In the genomic region with DNA sequence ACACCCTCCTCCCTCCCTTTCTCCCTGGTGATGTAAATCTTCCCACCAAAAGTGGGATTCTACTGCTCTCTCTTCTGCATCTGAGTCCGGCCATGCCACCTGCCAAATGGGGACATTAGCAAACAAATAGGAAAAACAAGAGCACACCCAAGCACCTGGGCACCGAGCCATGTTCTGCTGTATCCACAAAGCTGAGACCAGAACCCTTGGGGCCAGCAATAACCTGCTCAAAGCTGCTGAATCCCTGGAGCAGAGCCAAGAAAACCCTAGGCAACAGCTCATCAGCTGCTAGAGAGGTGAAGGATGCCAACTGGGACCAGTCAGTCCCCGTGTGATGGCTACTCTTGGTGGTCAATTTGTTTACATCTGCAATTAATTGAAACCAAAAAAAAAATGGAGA, we compare ENCODE assay signal across 7 mouse cellular contexts.
A peak's percentile ranks its signal among the peaks of the same experiment; 100 is the strongest.
DNase-seq lines count a peak whose midpoint lies in the region; ATAC-seq lines count a peak whose summit lies in the region.

No protein-coding gene starts in this region.

- no peaks in the 10 kb centered on the region for H3K27me3 ChIP-seq in midbrain, embryonic 14.5 days (ENCODE audit: control insufficient read depth, insufficient read depth, low read length)
- H3K27me3 ChIP-seq in midbrain, embryonic 16.5 days (ENCODE audit: control insufficient read depth, insufficient read depth, low read depth, low read length), result no peaks in the 10 kb centered on the region
- H3K27me3 ChIP-seq in hindbrain, embryonic 10.5 days (ENCODE audit: insufficient read depth, poor library complexity, severe bottlenecking), result peaks cover 45% of the 10 kb centered on the region

- ATAC-seq in midbrain, embryonic 14.5 days (ENCODE audit: low FRiP score, low TSS enrichment), result peak; percentile 40; the same call in 1 of the 2 replicates
- no peak for ATAC-seq in midbrain, embryonic 16.5 days

- H3K4me2 ChIP-seq in midbrain, embryonic 14.5 days (ENCODE audit: low read length), result no peak overlapping the region
- no peak overlapping the region for H3K4me2 ChIP-seq in midbrain, embryonic 16.5 days (ENCODE audit: low read length)

- no peak overlapping the region for H3K4me3 ChIP-seq in midbrain, embryonic 14.5 days (replicated peaks; ENCODE audit: low read depth, low read length)
- no peak overlapping the region for H3K4me3 ChIP-seq in midbrain, embryonic 16.5 days (ENCODE audit: low read depth, low read length)
- H3K4me3 ChIP-seq in hindbrain, embryonic 10.5 days, result no peak overlapping the region

- peaks cover 2% of the 10 kb centered on the region; the same call in 1 of the 2 replicates for H3K9me3 ChIP-seq in midbrain, embryonic 14.5 days (ENCODE audit: control insufficient read depth, low read length)
- 0 out of 2 replicates have a peak, but pooled peaks cover 4% of the 10 kb centered on the region for H3K9me3 ChIP-seq in midbrain, embryonic 16.5 days (replicated peaks; ENCODE audit: control insufficient read depth, low read length, poor library complexity, severe bottlenecking)
- H3K9me3 ChIP-seq in hindbrain, embryonic 10.5 days, result peaks cover 7% of the 10 kb centered on the region

- H3K9ac ChIP-seq in midbrain, embryonic 14.5 days (replicated peaks; ENCODE audit: low read length), result no peak overlapping the region
- no peak overlapping the region for H3K9ac ChIP-seq in midbrain, embryonic 16.5 days (ENCODE audit: low read depth, low read length)

- H3K36me3 ChIP-seq in midbrain, embryonic 14.5 days (ENCODE audit: control insufficient read depth, insufficient read depth, low read length), result no peaks in the 10 kb centered on the region
- no peaks in the 10 kb centered on the region for H3K36me3 ChIP-seq in midbrain, embryonic 16.5 days (ENCODE audit: control insufficient read depth, insufficient read depth, low read length)
- no peaks in the 10 kb centered on the region for H3K36me3 ChIP-seq in hindbrain, embryonic 10.5 days

- 54% methylated on average over 3 of the region's 3 CpGs for WGBS in midbrain, embryonic 14.5 days
- WGBS in midbrain, embryonic 16.5 days, result 46% methylated on average over 3 of the region's 3 CpGs
- 79% methylated on average over 3 of the region's 3 CpGs for WGBS in hindbrain, embryonic 10.5 days

- H3K27ac ChIP-seq in midbrain, embryonic 14.5 days (replicated peaks; ENCODE audit: low read depth, low read length), result no peak overlapping the region
- no peak overlapping the region for H3K27ac ChIP-seq in midbrain, embryonic 16.5 days (ENCODE audit: low read length)
- H3K27ac ChIP-seq in hindbrain, embryonic 10.5 days, result peak overlapping the region; percentile 30

- peak; percentile 82 for DNase-seq in midbrain, embryonic 14.5 days
- peak; percentile 58 for DNase-seq in cerebellum, adult 9-11 months
- DNase-seq in hindbrain, embryonic 10.5 days (ENCODE audit: low spot score), result no peak
- DNase-seq in testis, postnatal 10 days (ENCODE audit: low spot score), result peak; percentile 62
- no peak for DNase-seq in heart, postnatal 4 days
- no peak for DNase-seq in adrenal gland, postnatal 4 days (ENCODE audit: low spot score in 2 of 2)

- peaks cover 25% of the 10 kb centered on the region for H3K4me1 ChIP-seq in midbrain, embryonic 14.5 days (ENCODE audit: control insufficient read depth, insufficient read depth, low read length)
- H3K4me1 ChIP-seq in midbrain, embryonic 16.5 days (ENCODE audit: control insufficient read depth, insufficient read depth, low read length), result peaks cover 18% of the 10 kb centered on the region
- peaks cover 30% of the 10 kb centered on the region for H3K4me1 ChIP-seq in hindbrain, embryonic 10.5 days (replicated peaks)

Comparison
In these comparisons a context has a peak if more than half of its experiments do, and no peak if none do; other contexts are left out.
1. DNase-seq: peak in midbrain, embryonic 14.5 days (single experiment), cerebellum, adult 9-11 months (single experiment) and testis, postnatal 10 days (single experiment); none in hindbrain, embryonic 10.5 days (single experiment), heart, postnatal 4 days (single experiment) and adrenal gland, postnatal 4 days (0 of 2).